Mouse (Mus musculus) midbrain, embryonic 11.5 days (tissue): ENCODE measurements around the gene Ly6g6c. TPM values are rescaled to one million over a fixed set of nuclear protein-coding genes. Genes with fewer than 3 reads are reported as not detected.

Experiments
- ATAC-seq: fragments of 200-750 bp; cut with Nextera tagmentation; 2 replicates; pipeline ENCODE4 v1.8.0; 2017; ENCODE audit warnings: moderate TSS enrichment, moderate library complexity; ENCODE audit not compliant: low FRiP score
- DNase-seq: peaks from one replicate; pipeline ENCODE4 v3.0.0; 2015; ENCODE audit warnings: low spot score; ENCODE audit errors: missing footprints
- H3K27ac ChIP-seq: fragments of 300-500 bp; sonication (generic); 2 replicates; pipeline ENCODE4 v1.5.1; 2014; ENCODE audit warnings: low read depth, low read length
- H3K27me3 ChIP-seq: fragments of 300-500 bp; sonication (generic); 2 replicates; pipeline ENCODE4 v1.6.1; 2014; ENCODE audit warnings: mild to moderate bottlenecking, low read length, moderate library complexity, mixed read lengths; ENCODE audit not compliant: control insufficient read depth, insufficient read depth
- H3K36me3 ChIP-seq: fragments of 300-500 bp; sonication (generic); 2 replicates; pipeline ENCODE4 v1.6.1; 2014; ENCODE audit warnings: mild to moderate bottlenecking, low read length, moderate library complexity, mixed read lengths; ENCODE audit not compliant: control insufficient read depth, insufficient read depth
- H3K4me1 ChIP-seq: fragments of 300-500 bp; sonication (generic); 2 replicates; pipeline ENCODE4 v1.6.1; 2014; ENCODE audit warnings: low read length; ENCODE audit not compliant: control insufficient read depth, insufficient read depth
- H3K4me2 ChIP-seq: fragments of 300-500 bp; sonication (generic); 2 replicates; pipeline ENCODE4 v1.6.1; 2014; ENCODE audit warnings: mild to moderate bottlenecking, moderate library complexity
- H3K4me3 ChIP-seq: fragments of 300-500 bp; sonication (generic); 2 replicates; pipeline ENCODE4 v1.5.1; 2014; ENCODE audit warnings: low read depth, low read length
- H3K9ac ChIP-seq: fragments of 300-500 bp; sonication (generic); 2 replicates; pipeline ENCODE4 v1.6.1; 2014; ENCODE audit warnings: low read length
- H3K9me3 ChIP-seq: fragments of 300-500 bp; sonication (generic); 2 replicates; pipeline ENCODE4 v1.6.1; 2016; ENCODE audit warnings: low read length; ENCODE audit not compliant: control insufficient read depth
- WGBS: fragments of 180-500 bp; shearing (Covaris S2); extraction: QIAGEN DNeasy Blood & Tissue Kit; methylation state at CpG from one replicate; pipeline ENCODE4 v1.1.7; 2014; 5-methylcytosine and 5-hydroxymethylcytosine counted together
- polyA plus RNA-seq: library from polyadenylated mRNA; unstranded; fragments of >200 nt; fragmentation: Nextera tagmentation; extraction: Ambion mirVana; gene quantifications from 2 replicates; pipeline ENCODE4 v1.2.1, GENCODE M21; 2014

Gene Ly6g6c
- polyA plus RNA-seq, 1 experiment from 2014 or later: not detected

DNA sequence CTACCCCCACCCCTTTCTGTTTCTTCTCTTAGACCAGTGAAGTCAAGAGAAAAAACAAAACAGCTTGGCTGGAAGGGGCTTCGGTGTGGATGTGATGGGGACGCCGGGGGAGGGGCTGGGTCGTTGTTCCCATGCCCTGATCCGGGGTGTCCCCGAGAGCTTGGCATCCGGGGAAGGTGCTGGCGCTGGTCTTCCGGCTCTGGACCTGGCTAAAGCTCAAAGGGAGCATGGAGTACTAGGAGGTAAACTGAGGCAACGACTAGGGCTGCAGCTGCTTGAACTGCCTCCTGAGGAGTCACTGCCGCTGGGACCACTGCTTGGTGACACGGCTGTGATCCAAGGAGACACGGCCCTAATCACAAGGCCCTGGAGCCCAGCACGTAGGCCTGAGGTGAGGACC lies 5.1 kb upstream of the Ly6g6c start:
- peak overlapping the region; percentile 77 for H3K4me2 ChIP-seq
- H3K9me3 ChIP-seq: no peaks in the 10 kb centered on the region
- DNase-seq (no peak), ATAC-seq (peak; percentile 10; the same call in 1 of the 2 replicates)
- peaks cover 16% of the 10 kb centered on the region for H3K36me3 ChIP-seq
- H3K9ac ChIP-seq: peak overlapping the region; percentile 98
- H3K4me3 ChIP-seq: peak overlapping the region; percentile 84
- H3K27me3 ChIP-seq: no peaks in the 10 kb centered on the region
- no peak overlapping the region for H3K27ac ChIP-seq
- H3K4me1 ChIP-seq: peaks cover 22% of the 10 kb centered on the region
- 22% methylated on average over 14 of the region's 14 CpGs for WGBS

DNA sequence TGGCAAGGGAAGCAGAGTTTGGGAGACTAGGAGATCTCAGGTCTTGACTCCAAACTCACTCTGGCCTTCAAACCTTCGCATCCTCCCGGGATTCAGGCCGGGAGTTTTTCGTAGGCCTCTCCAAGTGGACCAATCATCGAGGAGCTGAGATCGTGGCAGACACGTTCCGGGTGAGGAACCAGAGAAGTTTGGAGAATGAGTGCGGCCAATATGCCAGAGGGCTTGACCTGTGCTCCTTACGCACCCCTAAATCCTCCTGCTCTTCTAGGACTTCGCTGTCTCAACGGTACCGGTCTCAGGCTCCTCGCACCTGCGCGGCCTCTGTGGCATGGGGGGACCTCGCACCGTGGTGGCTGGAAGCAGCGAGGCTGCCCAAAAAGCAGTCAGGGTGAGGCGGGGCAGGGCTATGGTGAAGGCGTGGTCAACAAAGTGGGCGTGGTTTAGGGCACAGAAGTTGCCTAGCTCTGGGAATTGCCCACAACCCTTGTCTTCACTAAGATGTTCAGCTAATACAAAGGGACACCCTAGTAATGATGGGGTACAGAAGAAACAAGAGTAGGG lies 4.4 kb upstream of the Ly6g6c start:
- H3K27me3 ChIP-seq: peaks cover 4% of the 10 kb centered on the region; the same call in 1 of the 2 replicates
- peak overlapping the region; percentile 98; the same call in 1 of the 2 replicates for H3K9ac ChIP-seq
- no peak overlapping the region for H3K27ac ChIP-seq
- peaks cover 13% of the 10 kb centered on the region for H3K36me3 ChIP-seq
- H3K4me1 ChIP-seq: peaks cover 29% of the 10 kb centered on the region
- 60% methylated on average over 22 of the region's 22 CpGs for WGBS
- no peaks in the 10 kb centered on the region for H3K9me3 ChIP-seq
- peak overlapping the region; percentile 84 for H3K4me3 ChIP-seq
- DNase-seq (no peak), ATAC-seq (no peak)
- H3K4me2 ChIP-seq: peak overlapping the region; percentile 77

DNA sequence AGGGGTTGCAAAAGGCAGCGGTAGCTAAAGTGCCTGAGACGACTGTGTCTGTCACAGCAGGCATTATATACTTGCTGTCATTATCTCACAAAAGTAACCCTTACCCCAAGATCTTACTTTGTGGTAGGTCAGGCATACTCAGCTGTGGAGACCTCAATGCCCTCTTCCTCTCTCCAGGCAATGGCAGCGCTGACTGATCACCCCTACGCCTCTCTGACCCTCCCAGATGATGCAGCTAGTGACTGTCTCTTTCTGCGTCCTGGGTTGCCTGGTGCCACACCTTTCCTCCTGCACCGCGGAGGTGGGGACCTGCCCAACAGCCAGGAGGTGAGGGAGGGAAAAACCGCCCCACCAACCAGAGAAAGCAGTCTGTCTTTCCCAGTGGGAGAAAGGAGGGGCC lies 3.9 kb upstream of the Ly6g6c start:
- Histone ChIP-seq H3K27me3 (peaks cover 5% of the 10 kb centered on the region; the same call in 1 of the 2 replicates), H3K36me3 (peaks cover 11% of the 10 kb centered on the region; the same call in 1 of the 2 replicates), H3K9me3 (no peaks in the 10 kb centered on the region), H3K9ac (0 out of 2 replicates have a peak overlapping the region, but pooled peaks have one; percentile 13), H3K4me2 (no peak overlapping the region), H3K4me1 (peaks cover 30% of the 10 kb centered on the region), H3K27ac (no peak overlapping the region), H3K4me3 (no peak overlapping the region)
- ATAC-seq (no peak), DNase-seq (no peak)
- WGBS: 85% methylated on average over 8 of the region's 8 CpGs

DNA sequence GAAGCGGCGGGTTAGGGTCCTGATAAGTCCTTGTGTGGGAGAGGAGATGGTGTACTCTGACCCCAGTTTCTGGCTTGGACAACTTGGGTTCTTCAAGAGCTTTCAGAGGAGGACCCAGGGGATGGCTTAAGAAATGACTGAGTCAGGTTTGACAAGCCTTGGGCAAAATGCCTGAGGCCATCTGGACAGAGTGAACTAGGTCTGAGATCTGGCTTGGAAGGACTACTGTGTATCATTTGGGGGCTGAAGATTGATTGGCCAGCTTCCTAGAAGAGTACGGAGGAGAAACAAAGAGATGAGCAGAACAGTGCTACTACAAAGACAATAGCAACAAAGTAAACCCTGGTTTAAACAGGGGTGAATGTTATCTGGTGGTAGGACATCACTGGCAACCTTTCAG lies 1.7 kb upstream of the Ly6g6c start:
- DNase-seq: no peak
- H3K4me2 ChIP-seq: no peak overlapping the region
- WGBS: 93% methylated on average over 3 of the region's 3 CpGs
- H3K27ac ChIP-seq: no peak overlapping the region
- no peak overlapping the region for H3K9ac ChIP-seq
- no peak overlapping the region for H3K4me3 ChIP-seq
- no peaks in the 10 kb centered on the region for H3K9me3 ChIP-seq
- H3K36me3 ChIP-seq: peaks cover 8% of the 10 kb centered on the region; the same call in 1 of the 2 replicates
- ATAC-seq: no peak
- H3K4me1 ChIP-seq: peaks cover 27% of the 10 kb centered on the region
- H3K27me3 ChIP-seq: peaks cover 11% of the 10 kb centered on the region

DNA sequence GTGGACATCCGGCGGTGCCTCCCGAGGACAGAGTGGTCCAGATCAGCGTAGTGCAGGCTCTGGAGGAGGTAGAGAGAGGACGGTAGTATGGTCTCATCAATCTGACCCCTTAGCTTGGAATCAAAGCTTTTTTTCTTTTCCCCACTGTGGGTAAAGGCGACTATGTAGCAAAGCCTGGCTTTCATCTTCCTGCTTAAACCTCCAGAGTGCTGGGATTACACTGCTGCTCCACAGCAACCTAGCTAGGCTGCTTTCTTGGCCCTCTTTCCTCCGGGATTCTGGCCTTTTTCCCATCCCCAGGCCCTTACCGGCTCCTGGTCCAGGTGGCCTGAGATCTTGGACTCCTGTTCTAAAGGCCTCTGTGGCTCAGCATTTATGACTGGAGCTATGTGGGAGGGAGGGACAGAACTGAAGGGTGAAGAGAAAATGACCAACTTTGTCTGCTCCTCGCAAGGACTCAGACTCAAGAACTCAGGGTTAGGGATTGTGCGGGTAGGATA lies 760 bp upstream of the Ly6g6c start:
- Histone ChIP-seq H3K4me3 (no peak overlapping the region), H3K9ac (no peak overlapping the region), H3K4me2 (no peak overlapping the region; the same call in 1 of the 2 replicates), H3K27ac (no peak overlapping the region), H3K4me1 (peaks cover 25% of the 10 kb centered on the region), H3K27me3 (peaks cover 11% of the 10 kb centered on the region), H3K36me3 (peaks cover 8% of the 10 kb centered on the region; the same call in 1 of the 2 replicates), H3K9me3 (no peaks in the 10 kb centered on the region)
- WGBS: 31% methylated on average over 10 of the region's 10 CpGs
- DNase-seq: peak; percentile 90
- ATAC-seq: no peak

DNA sequence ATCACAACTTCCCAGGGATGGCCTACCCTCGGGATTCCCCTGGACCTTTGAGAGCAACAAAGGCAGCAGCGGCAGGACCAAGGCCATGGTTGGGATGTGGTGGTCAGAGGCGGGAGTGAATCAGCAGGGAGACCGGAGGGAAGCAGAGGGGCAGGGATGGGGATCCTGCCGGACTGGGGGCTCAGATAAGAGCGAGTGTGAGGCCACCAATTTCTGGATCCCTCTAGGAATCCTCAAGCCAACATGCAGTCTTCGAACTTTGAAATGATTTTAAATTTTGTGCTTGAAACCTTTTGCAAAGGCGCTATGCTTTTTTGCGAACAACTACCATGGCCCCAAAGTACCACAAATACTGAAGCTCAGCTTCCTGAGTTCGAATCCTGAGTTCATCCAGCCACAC lies 896 bp downstream of the Ly6g6c start, which contains the start of gene Mpig6b:
Gene Mpig6b (minus strand): TSS at position 101 of the 400 bp plus-strand sequence.
- Histone ChIP-seq H3K27me3 (peaks cover 11% of the 10 kb centered on the region), H3K4me1 (peaks cover 15% of the 10 kb centered on the region), H3K9ac (peak within 1 kb of the TSS; percentile 56), H3K9me3 (no peaks in the 10 kb centered on the region), H3K4me3 (peak within 1 kb of the TSS; percentile 7), H3K4me2 (peak within 1 kb of the TSS; percentile 40), H3K27ac (no peak within 1 kb of the TSS), H3K36me3 (peaks cover 7% of the 10 kb centered on the region; the same call in 1 of the 2 replicates)
- ATAC-seq (no peak), DNase-seq (no peak)
- 41% methylated on average over 10 of the region's 10 CpGs for WGBS

DNA sequence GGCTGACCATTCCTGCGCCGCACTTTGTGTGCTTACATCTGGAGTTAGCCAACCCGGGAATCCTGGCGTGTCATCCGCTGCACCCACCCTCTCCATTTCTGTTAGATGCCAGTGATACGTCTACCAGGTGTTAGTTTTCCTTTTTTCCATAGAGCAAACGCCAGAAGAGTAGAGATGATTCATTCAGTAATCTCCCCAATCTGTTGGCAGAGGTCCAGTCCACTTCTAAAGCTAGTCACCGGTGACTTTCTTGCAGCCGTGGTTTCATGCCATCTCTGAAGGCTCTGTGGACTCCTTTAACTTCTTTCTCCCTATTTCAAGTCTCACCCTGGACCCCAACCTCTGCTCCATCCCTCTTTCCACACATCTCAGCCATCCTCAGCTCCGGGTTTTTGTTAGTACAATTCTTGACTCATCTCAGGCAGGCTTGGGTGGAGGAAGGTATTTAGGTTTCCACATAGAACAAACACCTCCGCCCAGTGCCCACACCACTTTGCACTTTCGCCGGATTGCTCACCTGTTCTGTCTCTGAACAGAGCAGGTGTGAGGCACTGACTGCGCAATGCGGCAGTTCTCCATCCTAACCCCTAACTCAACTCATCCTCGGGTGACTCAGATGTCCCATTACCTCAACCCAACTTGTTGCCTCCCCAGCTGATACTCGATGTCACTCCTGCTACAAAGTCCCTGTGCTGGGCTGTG lies 3.2 kb downstream of the Ly6g6c start:
- H3K27ac ChIP-seq: no peak overlapping the region
- no peaks in the 10 kb centered on the region for H3K9me3 ChIP-seq
- no peak overlapping the region for H3K4me3 ChIP-seq
- 83% methylated on average over 17 of the region's 17 CpGs for WGBS
- no peaks in the 10 kb centered on the region for H3K36me3 ChIP-seq
- H3K4me1 ChIP-seq: peaks cover 15% of the 10 kb centered on the region
- H3K27me3 ChIP-seq: peaks cover 11% of the 10 kb centered on the region
- DNase-seq: no peak
- H3K4me2 ChIP-seq: no peak overlapping the region
- no peak for ATAC-seq
- H3K9ac ChIP-seq: no peak overlapping the region

DNA sequence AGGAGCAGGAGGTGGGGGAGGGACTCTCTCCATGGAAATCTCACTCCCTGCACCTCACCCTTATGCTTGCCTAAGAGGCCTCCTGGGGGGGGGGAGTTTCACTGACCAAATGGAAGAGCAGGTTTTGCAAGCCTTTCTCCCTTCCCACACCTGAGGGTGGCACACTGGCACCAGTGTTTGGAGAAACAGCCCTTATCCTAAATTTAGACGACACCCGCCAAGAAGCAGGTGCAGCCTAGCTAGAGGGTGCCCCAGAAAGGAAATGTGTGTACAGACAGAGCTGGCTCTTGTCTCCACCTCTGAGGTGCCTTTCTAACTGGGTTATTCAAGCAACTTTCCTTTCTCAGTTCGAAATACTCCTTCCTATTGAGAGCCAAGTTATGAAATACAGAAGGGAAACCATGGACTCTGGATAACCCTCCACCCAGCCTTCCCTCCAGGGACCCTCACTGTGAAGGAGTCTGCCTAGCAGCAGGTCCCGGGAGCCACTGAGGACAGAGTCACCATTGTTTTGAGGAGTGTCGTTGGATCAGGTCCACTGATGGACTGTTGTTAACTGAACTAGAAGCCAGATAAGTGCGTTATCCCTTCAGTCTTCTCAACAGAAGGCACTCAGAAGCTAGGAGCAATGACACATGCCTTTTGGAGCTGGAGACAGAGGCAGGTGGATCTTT lies 5.5 kb downstream of the Ly6g6c start:
- no peaks in the 10 kb centered on the region; the same call in 1 of the 2 replicates for H3K9me3 ChIP-seq
- no peaks in the 10 kb centered on the region for H3K36me3 ChIP-seq
- 66% methylated on average over 6 of the region's 6 CpGs for WGBS
- H3K27me3 ChIP-seq: peaks cover 8% of the 10 kb centered on the region
- H3K4me2 ChIP-seq: no peak overlapping the region
- ATAC-seq (no peak), DNase-seq (no peak)
- H3K4me1 ChIP-seq: peaks cover 3% of the 10 kb centered on the region
- H3K4me3 ChIP-seq: no peak overlapping the region
- no peak overlapping the region for H3K9ac ChIP-seq
- H3K27ac ChIP-seq: no peak overlapping the region
